Mouse (Mus musculus) intestine, embryonic 14.5 days (tissue): ENCODE measurements around the gene Sgcd. TPM values are rescaled to one million over a fixed set of nuclear protein-coding genes. Genes with fewer than 3 reads are reported as not detected.

Experiments used
- ATAC-seq: fragments of 200-750 bp; cut with Nextera tagmentation; replicated peaks from 2 replicates; pipeline ENCODE4 v1.8.0; 2017; ENCODE audit warnings: low read depth, moderate number of reproducible peaks, moderate TSS enrichment, moderate library complexity; ENCODE audit not compliant: low FRiP score, low TSS enrichment
- DNase-seq: peaks from one replicate; pipeline ENCODE4 v3.0.0-alpha.2; 2018; ENCODE audit warnings: low spot score
- H3K27ac ChIP-seq: fragments of 300-500 bp; sonication (generic); 2 replicates; pipeline ENCODE4 v1.5.1; 2014; ENCODE audit warnings: low read depth, mild to moderate bottlenecking, control low read depth
- H3K27me3 ChIP-seq: fragments of 300-500 bp; sonication (generic); replicated peaks from 2 replicates; pipeline ENCODE4 v1.6.1; 2014; ENCODE audit warnings: low read length, control low read depth; ENCODE audit not compliant: control insufficient read depth, insufficient read depth
- H3K36me3 ChIP-seq: fragments of 300-500 bp; sonication (generic); 2 replicates; pipeline ENCODE4 v1.6.1; 2014; ENCODE audit warnings: low read length, control low read depth; ENCODE audit not compliant: control insufficient read depth, insufficient read depth
- H3K4me1 ChIP-seq: fragments of 300-500 bp; sonication (generic); replicated peaks from 2 replicates; pipeline ENCODE4 v1.6.1; 2014; ENCODE audit warnings: low read length, control low read depth, mixed read lengths; ENCODE audit not compliant: control insufficient read depth, insufficient read depth
- H3K4me2 ChIP-seq: fragments of 300-500 bp; sonication (generic); 2 replicates; pipeline ENCODE4 v1.6.1; 2014; ENCODE audit warnings: low read length
- H3K4me3 ChIP-seq: fragments of 300-500 bp; sonication (generic); 2 replicates; pipeline ENCODE4 v1.5.1; 2014; ENCODE audit warnings: low read depth, low read length, control low read depth, mixed read lengths
- H3K9ac ChIP-seq: fragments of 300-500 bp; sonication (generic); 2 replicates; pipeline ENCODE4 v1.6.1; 2014; ENCODE audit warnings: mild to moderate bottlenecking, low read length
- H3K9me3 ChIP-seq: fragments of 300-500 bp; sonication (generic); 2 replicates; pipeline ENCODE4 v1.6.1; 2016; ENCODE audit warnings: low read length, control low read depth; ENCODE audit not compliant: control insufficient read depth
- WGBS: fragments of 180-500 bp; shearing (Covaris S2); extraction: QIAGEN DNeasy Blood & Tissue Kit; methylation state at CpG from one replicate; pipeline ENCODE4 v1.1.7; 2014; 5-methylcytosine and 5-hydroxymethylcytosine counted together
- polyA plus RNA-seq: library from polyadenylated mRNA; unstranded; fragments of >200 nt; fragmentation: Nextera tagmentation; extraction: Ambion mirVana; gene quantifications from 2 replicates; pipeline ENCODE4 v1.2.1, GENCODE M21; 2014

Sgcd gene
- polyA plus RNA-seq, 1 experiment from 2014 or later: 4.3 TPM

DNA sequence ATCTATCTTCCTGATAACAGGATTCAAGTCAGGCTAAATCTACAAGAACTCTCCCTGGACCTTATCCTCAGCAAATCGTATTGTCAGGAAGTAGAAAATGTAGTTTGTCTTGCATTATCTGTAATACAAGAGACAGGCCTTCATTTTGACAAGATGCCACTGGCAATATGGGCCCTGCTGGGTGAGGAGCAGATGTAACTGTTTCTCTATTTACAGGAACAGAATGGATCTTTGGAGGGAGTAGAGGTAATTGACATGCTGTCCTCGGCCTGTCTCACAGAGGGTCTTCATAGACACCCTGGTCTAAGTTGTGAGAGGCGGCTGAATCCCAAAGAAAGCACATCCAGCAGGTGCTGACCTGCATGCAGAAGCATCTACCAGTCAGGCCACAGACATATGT is 35.5 kb downstream of the Sgcd start:
- Histone ChIP-seq H3K4me3 (no peak overlapping the region), H3K36me3 (no peaks in the 10 kb centered on the region), H3K9me3 (no peaks in the 10 kb centered on the region), H3K4me2 (no peak overlapping the region), H3K27ac (no peak overlapping the region), H3K9ac (no peak overlapping the region), H3K4me1 (no peaks in the 10 kb centered on the region), H3K27me3 (no peaks in the 10 kb centered on the region)
- ATAC-seq: no peak
- DNase-seq: no peak
- 75% methylated on average over 3 of the region's 3 CpGs for WGBS

DNA sequence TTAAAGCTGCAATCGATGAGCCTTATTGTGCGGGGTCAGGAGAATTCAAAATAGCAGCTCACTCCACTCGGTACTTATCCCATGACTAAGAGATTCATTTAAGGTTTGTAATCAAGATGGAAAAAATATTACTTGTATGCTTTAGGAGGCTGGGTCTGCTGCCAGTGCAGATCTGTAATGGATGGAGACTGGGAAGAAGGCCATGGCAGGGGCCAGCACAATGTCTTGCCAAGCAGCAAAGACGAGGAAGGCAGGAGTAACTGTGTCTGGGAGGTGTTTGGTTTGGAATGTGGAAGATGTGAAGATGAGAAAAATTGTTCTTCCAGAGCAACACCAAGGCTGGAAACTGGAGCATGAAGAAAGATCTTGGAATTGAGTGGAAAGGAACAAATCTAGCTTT is 36.4 kb downstream of the Sgcd start:
- ATAC-seq: no peak
- no peaks in the 10 kb centered on the region for H3K9me3 ChIP-seq
- WGBS: 72% methylated on average over 4 of the region's 4 CpGs
- H3K4me1 ChIP-seq: no peaks in the 10 kb centered on the region
- no peaks in the 10 kb centered on the region for H3K36me3 ChIP-seq
- H3K27me3 ChIP-seq: no peaks in the 10 kb centered on the region
- H3K9ac ChIP-seq: no peak overlapping the region
- H3K27ac ChIP-seq: no peak overlapping the region
- no peak overlapping the region for H3K4me3 ChIP-seq
- no peak for DNase-seq
- H3K4me2 ChIP-seq: no peak overlapping the region

DNA sequence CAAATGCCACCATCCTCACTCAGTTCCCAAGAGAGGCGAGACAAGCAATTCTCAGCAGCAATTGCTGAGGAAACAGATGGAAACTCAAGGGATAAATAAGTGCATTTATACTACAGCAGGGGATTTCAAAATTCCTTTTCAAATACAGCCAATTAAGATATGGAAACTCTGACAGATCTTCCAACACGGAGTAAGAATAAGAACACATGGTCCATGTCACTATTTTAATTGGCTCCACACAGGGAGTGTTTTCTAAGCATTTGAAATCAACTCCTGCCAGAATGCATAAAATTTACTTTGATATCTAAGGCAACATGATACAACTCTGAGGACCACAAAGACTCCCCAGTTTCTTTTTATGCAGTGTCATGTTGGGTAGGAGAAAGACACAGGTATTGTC is 49.0 kb downstream of the Sgcd start:
- no peak overlapping the region for H3K9ac ChIP-seq
- ATAC-seq: no peak
- H3K27ac ChIP-seq: no peak overlapping the region
- no peaks in the 10 kb centered on the region for H3K36me3 ChIP-seq
- no peaks in the 10 kb centered on the region for H3K9me3 ChIP-seq
- no peak for DNase-seq
- no peak overlapping the region for H3K4me3 ChIP-seq
- H3K4me1 ChIP-seq: no peaks in the 10 kb centered on the region
- no peak overlapping the region for H3K4me2 ChIP-seq
- 88% methylated on average over 2 of the region's 2 CpGs for WGBS
- no peaks in the 10 kb centered on the region for H3K27me3 ChIP-seq

DNA sequence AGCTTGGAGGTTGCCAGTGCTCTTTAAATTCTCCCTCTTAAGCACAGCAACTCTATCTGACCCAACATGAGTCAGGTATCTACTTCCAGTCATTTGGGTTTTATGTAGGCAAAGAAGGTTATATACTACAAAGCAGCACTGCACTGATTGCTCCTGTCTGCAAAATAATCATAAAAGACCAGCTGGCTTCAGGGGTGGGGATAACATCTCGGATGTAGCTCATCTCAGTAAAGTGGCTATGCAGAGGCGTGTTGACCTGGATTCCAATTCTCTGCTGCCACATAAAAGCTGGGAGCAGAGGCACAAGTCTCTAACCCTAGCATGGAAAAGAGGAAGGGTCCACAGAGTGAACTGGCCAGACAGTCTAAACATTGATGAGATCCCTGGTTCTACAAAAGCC is 71.2 kb downstream of the Sgcd start:
- H3K9me3 ChIP-seq: no peaks in the 10 kb centered on the region
- H3K27me3 ChIP-seq: no peaks in the 10 kb centered on the region
- H3K9ac ChIP-seq: no peak overlapping the region
- WGBS: 65% methylated on average over 2 of the region's 2 CpGs
- DNase-seq (no peak), ATAC-seq (no peak)
- no peak overlapping the region for H3K4me3 ChIP-seq
- H3K4me2 ChIP-seq: no peak overlapping the region
- no peak overlapping the region for H3K27ac ChIP-seq
- no peaks in the 10 kb centered on the region for H3K4me1 ChIP-seq
- no peaks in the 10 kb centered on the region for H3K36me3 ChIP-seq

DNA sequence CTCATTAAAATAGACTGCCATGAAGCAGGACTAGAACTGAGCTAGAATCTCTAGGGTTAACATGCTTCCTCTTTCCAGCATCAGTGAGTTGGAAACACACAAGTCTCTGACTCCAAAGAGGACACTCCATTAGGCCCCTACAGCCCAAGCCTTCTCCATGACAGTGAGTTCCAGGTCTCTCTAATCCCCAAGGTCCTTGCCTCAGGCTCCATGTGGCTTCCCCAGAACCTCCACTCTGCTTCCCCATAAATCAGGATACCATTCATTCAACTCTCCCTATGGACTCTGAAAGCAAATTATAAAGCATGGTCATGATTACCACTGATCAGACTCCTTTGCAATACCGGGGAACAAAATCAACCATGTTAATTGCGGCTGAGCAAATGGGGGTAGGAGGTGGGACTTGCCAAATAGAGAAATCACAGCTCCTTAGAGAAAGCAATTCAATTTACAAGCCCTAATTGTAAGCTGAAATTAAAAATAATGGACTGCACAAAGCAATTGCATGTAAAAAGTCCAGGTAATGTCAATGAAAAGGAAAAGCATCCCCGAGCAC is 97.1 kb downstream of the Sgcd start:
- H3K9me3 ChIP-seq: no peaks in the 10 kb centered on the region
- no peak overlapping the region for H3K4me2 ChIP-seq
- no peak overlapping the region for H3K9ac ChIP-seq
- H3K36me3 ChIP-seq: no peaks in the 10 kb centered on the region
- ATAC-seq (no peak), DNase-seq (no peak)
- no peak overlapping the region for H3K27ac ChIP-seq
- no peaks in the 10 kb centered on the region for H3K4me1 ChIP-seq
- H3K27me3 ChIP-seq: no peaks in the 10 kb centered on the region
- 87% methylated on average over 3 of the region's 3 CpGs for WGBS
- no peak overlapping the region for H3K4me3 ChIP-seq

DNA sequence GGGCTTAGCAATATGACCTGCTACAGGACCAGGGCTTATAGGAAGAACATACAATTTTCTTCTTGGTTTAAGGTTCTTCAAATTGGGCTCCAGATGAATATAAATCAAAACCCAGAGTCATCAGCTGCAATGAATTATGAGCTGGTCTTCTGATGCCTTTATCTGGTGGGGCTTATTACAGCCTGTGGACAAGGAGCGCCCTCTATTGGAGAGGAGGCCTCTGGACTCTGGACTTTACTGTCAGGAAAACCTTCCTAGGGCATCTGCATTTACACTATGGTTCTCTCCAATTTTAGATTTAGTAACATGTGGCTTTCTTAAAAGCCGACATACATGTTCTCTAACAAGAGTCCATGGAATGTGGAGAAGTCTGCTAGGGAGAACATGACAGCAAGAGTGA is 98.5 kb downstream of the Sgcd start:
- Histone ChIP-seq H3K4me2 (no peak overlapping the region), H3K36me3 (no peaks in the 10 kb centered on the region), H3K9me3 (no peaks in the 10 kb centered on the region), H3K4me3 (no peak overlapping the region), H3K27ac (no peak overlapping the region), H3K4me1 (no peaks in the 10 kb centered on the region), H3K9ac (no peak overlapping the region), H3K27me3 (no peaks in the 10 kb centered on the region)
- no peak for DNase-seq
- no peak for ATAC-seq
- WGBS: 53% methylated on average over 2 of the region's 2 CpGs

DNA sequence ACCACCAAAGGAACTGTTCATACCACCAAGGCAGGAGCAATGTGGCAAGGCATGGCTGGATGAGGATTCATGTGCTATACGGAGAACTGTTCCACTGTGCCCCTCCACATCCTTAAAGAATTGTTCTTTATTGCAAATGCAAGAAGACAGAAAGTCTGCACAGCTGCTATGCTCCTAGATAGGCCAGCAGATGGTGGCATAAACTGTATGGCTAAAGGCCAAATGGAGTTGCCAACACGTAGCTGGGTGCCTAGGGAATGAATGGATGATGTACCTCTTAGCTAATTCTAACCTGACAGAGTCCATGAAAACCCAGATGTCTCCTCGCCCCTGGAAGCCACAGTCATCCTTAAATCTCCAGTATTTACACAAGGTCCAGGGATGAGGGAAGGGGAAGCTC is 103.5 kb downstream of the Sgcd start:
- no peaks in the 10 kb centered on the region for H3K9me3 ChIP-seq
- H3K36me3 ChIP-seq: no peaks in the 10 kb centered on the region
- no peak for ATAC-seq
- no peaks in the 10 kb centered on the region for H3K4me1 ChIP-seq
- no peak overlapping the region for H3K9ac ChIP-seq
- 62% methylated on average over 3 of the region's 3 CpGs for WGBS
- H3K27ac ChIP-seq: no peak overlapping the region
- H3K4me3 ChIP-seq: no peak overlapping the region
- DNase-seq: no peak
- H3K4me2 ChIP-seq: no peak overlapping the region
- no peaks in the 10 kb centered on the region for H3K27me3 ChIP-seq

DNA sequence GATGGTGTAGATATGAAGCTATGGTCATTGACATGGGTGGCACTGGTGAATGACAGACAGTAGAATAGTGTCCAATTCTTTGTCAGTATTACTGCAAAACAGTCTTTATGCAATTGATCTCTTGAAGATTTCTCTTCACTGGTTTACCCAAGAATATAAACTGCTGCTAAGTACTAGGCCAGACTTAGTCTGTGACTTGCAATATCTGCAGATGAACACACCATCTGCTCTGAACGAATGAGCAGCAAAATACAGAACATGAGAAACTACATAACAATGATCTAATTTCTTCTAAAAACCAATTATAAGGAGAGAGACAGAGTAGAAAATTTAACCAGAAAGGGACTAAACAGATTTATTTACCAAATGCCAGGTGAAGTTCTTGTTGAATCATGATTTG is 105.2 kb downstream of the Sgcd start:
- no peak overlapping the region for H3K27ac ChIP-seq
- no peak overlapping the region for H3K9ac ChIP-seq
- H3K9me3 ChIP-seq: no peaks in the 10 kb centered on the region
- 80% methylated on average over 1 of the region's 1 CpGs for WGBS
- H3K4me2 ChIP-seq: no peak overlapping the region
- no peak for DNase-seq
- H3K4me1 ChIP-seq: no peaks in the 10 kb centered on the region
- no peaks in the 10 kb centered on the region for H3K27me3 ChIP-seq
- no peaks in the 10 kb centered on the region for H3K36me3 ChIP-seq
- no peak for ATAC-seq
- H3K4me3 ChIP-seq: no peak overlapping the region

DNA sequence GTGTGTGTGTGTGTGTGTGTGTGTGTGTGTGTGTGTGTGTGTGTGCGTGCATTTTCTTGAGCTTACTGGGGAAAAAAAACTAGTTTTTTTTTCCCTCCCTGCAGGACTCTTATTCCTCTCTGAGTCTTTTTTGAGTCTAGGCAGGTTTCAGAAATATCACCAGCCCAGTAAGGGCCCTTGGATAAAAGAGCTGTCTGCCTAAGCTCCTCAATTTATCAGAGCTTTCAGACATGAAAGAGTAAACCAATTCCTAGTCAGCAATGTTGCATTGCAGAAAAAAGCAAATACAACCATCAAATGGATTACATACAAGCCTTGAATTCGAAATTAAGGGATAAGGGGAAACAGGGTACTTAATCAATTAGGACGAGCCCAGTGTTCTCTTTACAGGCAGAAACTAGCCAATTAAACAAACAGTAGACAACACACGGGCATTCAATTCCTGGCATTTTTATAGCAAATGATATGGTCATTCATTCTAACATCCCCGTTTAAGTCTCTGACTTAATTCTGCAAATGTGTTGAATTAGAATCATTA is 112.1 kb downstream of the Sgcd start:
- Histone ChIP-seq H3K4me3 (no peak overlapping the region), H3K27ac (no peak overlapping the region), H3K4me2 (no peak overlapping the region), H3K36me3 (no peaks in the 10 kb centered on the region), H3K9ac (no peak overlapping the region), H3K4me1 (no peaks in the 10 kb centered on the region), H3K9me3 (no peaks in the 10 kb centered on the region), H3K27me3 (no peaks in the 10 kb centered on the region)
- ATAC-seq (no peak), DNase-seq (no peak)
- WGBS: 72% methylated on average over 5 of the region's 5 CpGs
